21 mouse cellular contexts compared by ENCODE assay signal in genomic region chr16:23094136-23094535, GRCm38 (mm10). TPM values are rescaled to one million over a fixed set of nuclear protein-coding genes. Genes with fewer than 3 reads are reported as not detected.
A peak's percentile ranks its signal among the peaks of the same experiment; 100 is the strongest.
DNase-seq lines count a peak whose midpoint lies in the region; ATAC-seq lines count a peak whose summit lies in the region.
"Had no signal": no experiment of that assay in that cellular context is flagged by ENCODE, and none has a peak within 500 bp of the region (broad histone marks: within the 10 kb centered on the region; RNA-seq: fewer than 3 reads in every experiment).

No protein-coding gene starts in this region.

- peak; percentile 49 to 56 for DNase-seq in cerebellum, postnatal 10 days
- DNase-seq in kidney, adult 11 months: peak; percentile 31
- DNase-seq in kidney, postnatal 10 days: no peak
- DNase-seq in Muller cell, postnatal 12 days (ENCODE audit: inconsistent ontology term): peak; percentile 58
- DNase-seq: adrenal gland, postnatal 10 days; B cell, adult 2 months; cerebellum, adult 11 months; embryo, embryonic 11 days; gastrocnemius, postnatal 25 days; heart, adult 2 months; kidney, adult 8-10 months had no signal

- ATAC-seq in cerebellum, adult (ENCODE audit: insufficient number of reproducible peaks, low FRiP score, low TSS enrichment): no peak
- no peak for ATAC-seq in megakaryocyte-erythroid progenitor cell, adult 5-6 weeks (replicated peaks; ENCODE audit: low FRiP score, low TSS enrichment, poor library complexity, severe bottlenecking)
- ATAC-seq: activated CD4-positive, CD25-positive, alpha-beta regulatory T cell, adult 4 months; forebrain, embryonic 15.5 days; intestine, postnatal 0 days had no signal

RNA-seq across cellular contexts. Expression of gene Eif4a2, which starts 13.1 kb away (rescaled TPM):
- 524 and 587 TPM in 2 replicates for total RNA-seq in megakaryocyte-erythroid progenitor cell, adult 5-6 weeks (2014; fragmentation: Nextera tagmentation)
- 925 and 1,082 TPM in 2 replicates for total RNA-seq in megakaryocyte-erythroid progenitor cell, adult 5-6 weeks (2017)

RNA-seq across cellular contexts. Expression of gene Rfc4, which starts 33.4 kb away (rescaled TPM):
- total RNA-seq in megakaryocyte-erythroid progenitor cell, adult 5-6 weeks (2014; fragmentation: Nextera tagmentation): 216 and 230 TPM in 2 replicates
- 106 and 142 TPM in 2 replicates for total RNA-seq in megakaryocyte-erythroid progenitor cell, adult 5-6 weeks (2017)

RNA-seq across cellular contexts. Expression of gene Kng1, which starts 36.5 kb away (rescaled TPM):
- total RNA-seq in megakaryocyte-erythroid progenitor cell, adult 5-6 weeks (2014; fragmentation: Nextera tagmentation): not detected in 2 replicates
- not detected in 2 replicates for total RNA-seq in megakaryocyte-erythroid progenitor cell, adult 5-6 weeks (2017)
- total RNA-seq: CH12.LX; common myeloid progenitor, adult 5-6 weeks; G1E; gastrocnemius, postnatal 25 days; heart, adult 2 months; heart, postnatal 25 days; hematopoietic stem cell, adult 5-6 weeks had no signal

RNA-seq across cellular contexts. Expression of gene Adipoq, which starts 52.2 kb away (rescaled TPM):
- not detected in 2 replicates for total RNA-seq in megakaryocyte-erythroid progenitor cell, adult 5-6 weeks (2014; fragmentation: Nextera tagmentation)
- 0.50 TPM in 1 of 2 replicates, not detected in the other for total RNA-seq in megakaryocyte-erythroid progenitor cell, adult 5-6 weeks (2017)
- total RNA-seq: common myeloid progenitor, adult 5-6 weeks; hematopoietic stem cell, adult 5-6 weeks had no signal
